Mouse (Mus musculus): Measurements from ENCODE around the gene Col10a1.
"Not testable (repeated sequence)": the region's sequence is repeated elsewhere in the genome, so short reads cannot be mapped to it uniquely, and the experiment has no call there.

Gene Col10a1

GRCm38 (mm10) chr10:34389681-34390080 lies at the start of gene Col10a1:
Col10a1 (plus strand) TSS chr10:34389981.
- DNase-seq (ENCODE audit: low spot score in 2 of 2) = no peak

- DNase-seq (ENCODE audit: low spot score in 2 of 2) = no peak
Measured at GRCm38 (mm10) chr10:34341014-34341413, 48.8 kb upstream of the Col10a1 start.

- no peak for DNase-seq (ENCODE audit: low spot score in 2 of 2)
Measured at GRCm38 (mm10) chr10:34341886-34342285, 47.9 kb upstream of the Col10a1 start.

- DNase-seq (ENCODE audit: low spot score in 2 of 2) = no peak
Measured at GRCm38 (mm10) chr10:34352166-34352565, 37.6 kb upstream of the Col10a1 start.

- no peak for DNase-seq (ENCODE audit: low spot score in 2 of 2)
Measured at GRCm38 (mm10) chr10:34358263-34358662, 31.5 kb upstream of the Col10a1 start.

- DNase-seq (ENCODE audit: low spot score in 2 of 2) = no peak
Measured at GRCm38 (mm10) chr10:34363756-34364155, 26.0 kb upstream of the Col10a1 start.

- DNase-seq (ENCODE audit: low spot score in 2 of 2) = peak in 1 of 2 experiments; percentile 25
Measured at GRCm38 (mm10) chr10:34368138-34368537, 21.6 kb upstream of the Col10a1 start.

- no peak for DNase-seq (ENCODE audit: low spot score in 2 of 2)
Measured at GRCm38 (mm10) chr10:34373332-34373731, 16.4 kb upstream of the Col10a1 start.

- DNase-seq (ENCODE audit: low spot score in 2 of 2) = no peak
Measured at GRCm38 (mm10) chr10:34385636-34386035, 4.1 kb upstream of the Col10a1 start.

GRCm38 (mm10) chr10:34396959-34397358 lies 7.2 kb downstream of the Col10a1 start:
- no peak for DNase-seq (ENCODE audit: low spot score in 2 of 2)

GRCm38 (mm10) chr10:34399267-34399666 lies 9.5 kb downstream of the Col10a1 start:
- DNase-seq (ENCODE audit: low spot score in 2 of 2) = no peak

GRCm38 (mm10) chr10:34418204-34418756 lies 28.5 kb downstream of the Col10a1 start, which contains the start of gene Nt5dc1:
Nt5dc1 (minus strand) TSS chr10:34418552.
- DNase-seq (ENCODE audit: low spot score in 2 of 2) = peak; percentile 85 to 88

- DNase-seq (ENCODE audit: low spot score in 2 of 2) = not testable (repeated sequence)
Measured at GRCm38 (mm10) chr10:34418794-34419193, 29.0 kb downstream of the Col10a1 start.

- DNase-seq (ENCODE audit: low spot score in 2 of 2) = no peak
Measured at GRCm38 (mm10) chr10:34431783-34432182, 42.0 kb downstream of the Col10a1 start.

- DNase-seq (ENCODE audit: low spot score in 2 of 2) = not testable (repeated sequence)
Measured at GRCm38 (mm10) chr10:34434191-34434590, 44.4 kb downstream of the Col10a1 start.
